Mouse (Mus musculus) intestine, postnatal 0 days (tissue): Measurements from ENCODE around the gene 2610528J11Rik. TPM values are rescaled to one million over a fixed set of nuclear protein-coding genes. Genes with fewer than 3 reads are reported as not detected.
"Not testable (repeated sequence)": the region's sequence is repeated elsewhere in the genome, so short reads cannot be mapped to it uniquely, and the experiment has no call there.

ENCODE experiments used
- ATAC-seq: fragments of 200-750 bp; cut with Nextera tagmentation; 2 replicates; pipeline ENCODE4 v1.8.0; 2017; ENCODE audit warnings: mild to moderate bottlenecking, moderate TSS enrichment, moderate library complexity
- H3K27ac ChIP-seq: fragments of 300-500 bp; sonication (generic); 2 replicates; pipeline ENCODE4 v1.5.1; 2014; ENCODE audit warnings: mild to moderate bottlenecking, low read depth, low read length, moderate library complexity
- H3K27me3 ChIP-seq: fragments of 300-500 bp; sonication (generic); replicated peaks from 2 replicates; pipeline ENCODE4 v1.6.1; 2014; ENCODE audit warnings: low read length, mixed read lengths; ENCODE audit not compliant: control insufficient read depth, insufficient read depth
- H3K36me3 ChIP-seq: fragments of 300-500 bp; sonication (generic); 2 replicates; pipeline ENCODE4 v1.6.1; 2014; ENCODE audit warnings: mild to moderate bottlenecking, moderate library complexity; ENCODE audit not compliant: control insufficient read depth, insufficient read depth
- H3K4me1 ChIP-seq: fragments of 300-500 bp; sonication (generic); replicated peaks from 2 replicates; pipeline ENCODE4 v1.6.1; 2014; ENCODE audit warnings: antibody characterized with exemption, low read length, mixed read lengths; ENCODE audit not compliant: control insufficient read depth, insufficient read depth
- H3K4me2 ChIP-seq: fragments of 300-500 bp; sonication (generic); replicated peaks from 2 replicates; pipeline ENCODE4 v1.6.1; 2014; ENCODE audit warnings: low read depth, mild to moderate bottlenecking, moderate library complexity
- H3K4me3 ChIP-seq: fragments of 300-500 bp; sonication (generic); 2 replicates; pipeline ENCODE4 v1.5.1; 2014; ENCODE audit warnings: low read depth, low read length
- H3K9ac ChIP-seq: fragments of 300-500 bp; sonication (generic); 2 replicates; pipeline ENCODE4 v1.6.1; 2014; ENCODE audit warnings: mild to moderate bottlenecking, low read depth, low read length
- H3K9me3 ChIP-seq: fragments of 300-500 bp; sonication (generic); 2 replicates; pipeline ENCODE4 v1.6.1; 2016; ENCODE audit warnings: mixed run types; ENCODE audit not compliant: control insufficient read depth
- CTCF ChIP-seq: sonication (generic); IDR thresholded peaks from 2 replicates; pipeline ENCODE4 v1.5.1; 2016; ENCODE audit warnings: low read depth, mild to moderate bottlenecking, control low read depth, antibody characterized with exemption, moderate library complexity
- WGBS: fragments of 180-500 bp; shearing (Covaris S2); extraction: QIAGEN DNeasy Blood & Tissue Kit; methylation state at CpG from one replicate; pipeline ENCODE4 v1.1.7; 2014; 5-methylcytosine and 5-hydroxymethylcytosine counted together
- polyA plus RNA-seq: library from polyadenylated mRNA; unstranded; fragments of >200 nt; fragmentation: Nextera tagmentation; extraction: Ambion mirVana; gene quantifications from 2 replicates; pipeline ENCODE4 v1.2.1, GENCODE M21; 2015

The 2610528J11Rik gene
- 119 TPM in 2 replicates for polyA plus RNA-seq

DNA sequence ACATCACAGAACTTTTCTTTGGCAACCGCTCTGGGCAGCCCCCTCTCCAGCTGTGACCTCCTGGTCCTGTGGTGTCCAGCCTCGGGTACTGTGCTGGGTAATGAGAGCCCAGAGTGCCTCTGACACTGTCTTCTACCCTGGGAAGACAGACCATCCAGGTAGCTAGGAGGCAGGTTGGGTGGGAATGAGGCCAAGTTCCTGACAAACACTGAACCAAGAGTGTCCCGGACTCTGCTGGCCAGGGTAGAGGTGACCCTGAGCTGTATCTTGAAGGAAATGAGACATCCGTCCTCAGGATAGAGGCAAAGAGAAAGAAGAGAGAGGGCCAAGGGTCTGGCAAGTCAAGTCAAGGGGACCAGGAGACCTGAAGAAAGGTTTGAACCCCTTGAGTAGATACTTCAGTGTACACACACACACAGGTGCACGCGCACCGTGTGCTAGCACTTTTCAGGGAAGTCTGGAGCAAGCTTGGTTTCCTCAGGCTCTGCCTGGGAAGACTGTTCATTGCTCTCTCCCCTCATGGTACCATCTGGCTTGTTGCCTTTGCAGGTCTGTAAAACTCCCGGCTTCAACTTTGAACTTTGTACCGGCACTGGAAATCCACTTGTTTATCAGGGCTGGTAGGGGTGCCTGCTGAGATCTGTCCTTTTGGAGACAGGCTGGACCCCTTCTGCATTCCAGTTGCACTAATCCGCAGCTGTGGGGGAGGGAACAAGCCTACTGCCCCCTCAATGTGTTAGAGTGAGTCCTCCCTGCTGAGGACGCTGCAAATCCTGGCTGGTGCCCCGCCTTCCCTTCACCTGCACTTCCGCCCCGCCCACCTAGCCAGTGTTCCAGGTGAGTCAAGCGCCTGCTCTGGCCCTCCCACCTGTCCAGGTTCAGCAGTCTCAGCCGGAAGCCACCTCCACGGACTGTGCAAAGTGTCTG lies at the start of gene 2610528J11Rik:
Gene 2610528J11Rik, plus strand, starts transcription at position 592 of the 927 bp plus-strand sequence.
- Histone ChIP-seq H3K36me3 (peaks cover 6% of the 10 kb centered on the region; the same call in 1 of the 2 replicates), H3K4me1 (peaks cover 11% of the 10 kb centered on the region; the same call in 1 of the 2 replicates), H3K27me3 (no peaks in the 10 kb centered on the region), H3K9ac (peak within 1 kb of the TSS; percentile 46), H3K9me3 (no peaks in the 10 kb centered on the region), H3K27ac (peak within 1 kb of the TSS; percentile 94), H3K4me3 (peak within 1 kb of the TSS; percentile 46), H3K4me2 (peak within 1 kb of the TSS; percentile 67)
- TF ChIP-seq CTCF: no peak
- 23% methylated on average over 17 of the region's 17 CpGs for WGBS
- ATAC-seq: peak; percentile 92

DNA sequence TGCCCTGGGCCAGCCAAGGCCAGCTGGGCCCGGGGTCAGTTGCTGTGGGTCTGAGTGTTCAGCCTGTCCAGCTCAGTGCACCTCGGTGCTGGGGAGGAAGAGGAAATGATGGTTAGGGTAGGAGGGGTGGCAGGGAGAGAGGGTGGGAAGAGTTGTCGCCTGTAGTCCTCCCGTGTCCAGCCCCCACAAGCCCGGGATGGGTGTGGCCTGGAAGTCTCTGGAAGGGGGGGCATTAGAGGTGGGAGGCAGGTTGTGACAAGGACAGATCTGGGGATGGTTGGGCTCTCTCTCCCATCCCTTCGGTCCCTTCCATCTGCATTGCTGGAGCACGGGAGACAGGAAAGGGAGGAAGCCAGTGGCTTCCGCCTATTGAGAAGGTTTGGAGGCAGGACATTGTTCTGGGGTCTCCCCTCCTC lies 37.1 kb upstream of the 2610528J11Rik start, which contains the start of gene Tie1:
Gene Tie1, minus strand, starts transcription at position 345 of the 416 bp plus-strand sequence.
- 0 out of 2 replicates have a peak, but pooled peaks have one; percentile 45 for ATAC-seq
- Histone ChIP-seq H3K4me1 (no peaks in the 10 kb centered on the region), H3K9ac (no peak within 1 kb of the TSS), H3K4me3 (no peak within 1 kb of the TSS; the same call in 1 of the 2 replicates), H3K9me3 (no peaks in the 10 kb centered on the region), H3K27me3 (no peaks in the 10 kb centered on the region; the same call in 1 of the 2 replicates), H3K27ac (no peak within 1 kb of the TSS; the same call in 1 of the 2 replicates), H3K36me3 (no peaks in the 10 kb centered on the region), H3K4me2 (peak within 1 kb of the TSS; percentile 30; the same call in 1 of the 2 replicates)
- WGBS: 62% methylated on average over 8 of the region's 8 CpGs
- no peak for TF ChIP-seq CTCF

DNA sequence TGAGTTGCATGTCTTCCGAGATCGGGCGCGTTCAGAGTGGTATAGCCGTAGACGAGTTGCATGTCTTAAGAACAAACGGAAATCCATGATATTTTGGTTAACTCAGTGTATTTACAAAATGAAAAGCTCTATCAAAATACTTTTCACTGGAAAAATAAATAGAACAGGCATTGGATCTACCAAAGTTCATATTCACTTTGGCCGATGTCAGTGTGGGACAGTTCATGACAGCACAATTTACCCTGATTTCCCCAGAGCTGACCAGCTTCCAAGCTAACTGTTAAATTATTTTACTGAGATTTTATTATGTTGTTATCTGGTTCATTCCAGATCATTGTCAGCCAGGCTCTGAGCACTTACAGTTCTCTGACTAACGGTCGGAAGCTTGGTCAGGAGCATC lies 36.3 kb upstream of the 2610528J11Rik start:
- no peaks in the 10 kb centered on the region; the same call in 1 of the 2 replicates for H3K27me3 ChIP-seq
- H3K9ac ChIP-seq: no peak overlapping the region
- H3K9me3 ChIP-seq: no peaks in the 10 kb centered on the region
- no peak overlapping the region for H3K27ac ChIP-seq
- no peaks in the 10 kb centered on the region for H3K4me1 ChIP-seq
- H3K4me2 ChIP-seq: no peak overlapping the region
- H3K4me3 ChIP-seq: no peak overlapping the region
- TF ChIP-seq CTCF: no peak
- ATAC-seq: no peak
- H3K36me3 ChIP-seq: no peaks in the 10 kb centered on the region
- 75% methylated on average over 10 of the region's 10 CpGs for WGBS

DNA sequence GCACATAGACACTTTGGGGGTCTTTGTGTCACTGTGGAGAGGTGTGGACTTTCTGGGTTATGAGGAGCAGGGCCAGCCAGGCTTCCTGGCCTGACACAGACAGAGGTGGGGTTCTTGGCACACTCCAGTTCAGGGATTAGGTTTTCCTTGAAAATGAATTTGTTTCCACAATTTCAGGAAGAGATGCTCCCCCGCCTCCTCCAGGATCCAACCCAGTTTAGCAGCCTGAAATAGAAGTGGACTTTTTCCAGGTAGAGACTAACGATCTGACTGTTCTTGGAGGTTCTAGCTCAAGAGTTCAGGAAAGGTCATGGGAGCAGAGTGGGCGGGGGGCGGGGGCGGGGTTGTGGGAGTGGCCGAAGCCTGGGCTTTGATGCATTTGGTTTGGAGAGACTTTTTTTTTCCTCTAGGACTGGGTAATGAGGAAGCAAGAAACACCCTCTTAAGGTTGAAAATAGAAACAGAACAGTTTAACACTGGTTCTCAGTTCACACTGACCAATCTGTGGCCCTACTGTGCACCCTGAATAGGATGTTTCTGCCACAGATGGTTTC lies 26.6 kb upstream of the 2610528J11Rik start:
- TF ChIP-seq CTCF: no peak
- no peak overlapping the region for H3K4me3 ChIP-seq
- no peaks in the 10 kb centered on the region for H3K36me3 ChIP-seq
- H3K9ac ChIP-seq: no peak overlapping the region
- H3K27me3 ChIP-seq: no peaks in the 10 kb centered on the region
- H3K9me3 ChIP-seq: no peaks in the 10 kb centered on the region
- ATAC-seq: no peak
- no peak overlapping the region for H3K27ac ChIP-seq
- 39% methylated on average over 6 of the region's 6 CpGs for WGBS
- no peak overlapping the region for H3K4me2 ChIP-seq
- H3K4me1 ChIP-seq: no peaks in the 10 kb centered on the region

DNA sequence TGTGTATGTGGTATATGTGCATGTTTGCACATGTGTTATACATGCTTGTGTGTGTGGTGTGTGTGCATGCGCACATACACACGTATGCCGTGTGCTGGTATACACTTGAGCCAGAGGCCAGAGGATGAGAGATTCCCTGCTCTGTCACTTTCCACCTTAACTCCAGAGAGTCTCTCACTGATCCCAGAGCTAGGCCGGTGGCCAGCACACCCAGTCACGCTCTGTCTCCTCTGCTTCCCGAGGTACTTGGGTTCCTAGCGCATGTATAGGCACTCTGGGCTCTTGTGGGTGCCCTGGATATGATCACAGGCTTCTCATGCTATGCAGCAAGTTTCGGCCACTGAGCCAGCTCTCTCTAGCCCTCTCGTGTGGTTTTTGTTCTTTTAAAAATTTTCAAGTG lies 26.0 kb upstream of the 2610528J11Rik start:
- TF ChIP-seq CTCF: no peak
- H3K36me3 ChIP-seq: no peaks in the 10 kb centered on the region
- ATAC-seq: no peak
- no peak overlapping the region for H3K4me2 ChIP-seq
- H3K9ac ChIP-seq: no peak overlapping the region
- no peak overlapping the region; the same call in 1 of the 2 replicates for H3K27ac ChIP-seq
- no peaks in the 10 kb centered on the region for H3K27me3 ChIP-seq
- no peaks in the 10 kb centered on the region; the same call in 1 of the 2 replicates for H3K4me1 ChIP-seq
- H3K9me3 ChIP-seq: no peaks in the 10 kb centered on the region
- H3K4me3 ChIP-seq: no peak overlapping the region
- 66% methylated on average over 9 of the region's 9 CpGs for WGBS

DNA sequence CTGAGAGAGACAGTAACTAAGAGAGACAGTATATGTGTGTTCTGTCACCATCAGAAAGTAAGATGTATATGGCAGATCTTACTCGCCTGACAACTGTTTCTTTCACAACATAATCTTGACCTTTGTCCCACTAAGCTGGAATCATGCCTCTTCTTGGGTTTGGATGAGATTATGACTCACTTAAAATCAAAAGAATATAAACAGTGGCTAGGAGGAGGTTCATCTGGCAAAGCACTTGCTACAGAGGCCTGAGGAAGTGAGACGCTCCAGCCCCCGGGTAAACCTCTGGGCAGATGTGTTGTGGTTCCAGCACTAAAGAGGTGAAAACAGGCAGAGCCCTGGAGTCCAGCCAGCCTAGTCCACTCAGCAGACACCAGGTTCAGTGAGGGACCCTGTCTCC lies 21.2 kb upstream of the 2610528J11Rik start:
- TF ChIP-seq CTCF: no peak
- Histone ChIP-seq H3K27me3 (no peaks in the 10 kb centered on the region), H3K4me2 (no peak overlapping the region), H3K9ac (no peak overlapping the region), H3K9me3 (no peaks in the 10 kb centered on the region), H3K4me3 (no peak overlapping the region), H3K27ac (no peak overlapping the region), H3K36me3 (no peaks in the 10 kb centered on the region), H3K4me1 (no peaks in the 10 kb centered on the region; the same call in 1 of the 2 replicates)
- peak; percentile 36; the same call in 1 of the 2 replicates for ATAC-seq
- WGBS: 20% methylated on average over 3 of the region's 3 CpGs

DNA sequence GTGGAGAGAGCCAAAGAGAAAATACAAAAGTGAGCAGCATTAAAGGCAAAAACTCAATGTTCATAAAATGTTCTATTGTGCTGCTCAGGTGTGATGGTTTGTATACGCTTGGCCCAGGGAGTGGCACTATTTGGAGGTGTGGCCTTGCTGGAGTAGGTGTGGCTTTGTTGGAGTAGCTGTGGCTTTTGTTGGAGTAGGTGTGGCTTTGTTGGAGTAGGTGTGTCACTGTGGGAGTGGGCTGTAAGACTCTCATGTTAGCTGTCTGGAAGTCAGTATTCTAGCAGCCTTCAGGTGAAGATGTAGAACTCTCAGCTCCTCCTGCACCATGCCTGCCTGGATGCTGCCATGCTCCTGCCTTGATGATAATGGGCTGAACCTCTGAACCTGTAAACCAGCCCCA lies 19.6 kb upstream of the 2610528J11Rik start:
- H3K27me3 ChIP-seq, H3K4me1 ChIP-seq, H3K9ac ChIP-seq, H3K27ac ChIP-seq, H3K9me3 ChIP-seq, H3K4me2 ChIP-seq, H3K4me3 ChIP-seq, ATAC-seq, H3K36me3 ChIP-seq: not testable (repeated sequence)
- 72% methylated on average over 1 of the region's 1 CpGs for WGBS
